Mouse (Mus musculus) thymus, postnatal 14 days (tissue): Measurements from ENCODE around the gene Mepce.
A peak's percentile ranks its signal among the peaks of the same experiment; 100 is the strongest.
"Not testable (repeated sequence)": the region's sequence is repeated elsewhere in the genome, so short reads cannot be mapped to it uniquely, and the experiment has no call there.

Source experiments
- DNase-seq: peaks from one replicate; pipeline ENCODE4 v3.0.0; 2021

The Mepce gene

GRCm38 (mm10) chr5:137756882-137757661, 30.4 kb downstream of the Mepce start:
- DNase-seq, result peak; percentile 88

- no peak for DNase-seq
Measured at GRCm38 (mm10) chr5:137756106-137756505, 31.3 kb downstream of the Mepce start.

DNA sequence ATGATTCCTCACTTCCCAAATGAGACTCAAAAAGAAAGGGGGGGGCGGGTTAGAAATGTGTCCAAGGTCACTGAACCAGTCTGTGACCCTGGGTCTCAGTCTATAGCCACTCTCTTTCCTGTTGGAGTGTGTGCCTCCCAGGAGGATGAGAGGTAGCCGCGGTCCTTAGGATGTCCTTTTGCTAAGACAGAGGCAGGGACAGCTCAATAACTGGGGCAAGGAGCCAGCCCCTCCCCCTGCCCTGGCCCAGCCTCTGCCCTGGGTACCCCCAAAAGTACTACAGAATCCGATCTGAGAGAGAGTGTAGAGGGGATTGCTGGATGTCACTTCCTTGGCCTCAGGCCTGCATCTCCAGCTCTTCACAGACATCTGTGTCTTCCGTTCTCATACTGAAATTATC, 32.0 kb downstream of the Mepce start:
- DNase-seq, result no peak

DNA sequence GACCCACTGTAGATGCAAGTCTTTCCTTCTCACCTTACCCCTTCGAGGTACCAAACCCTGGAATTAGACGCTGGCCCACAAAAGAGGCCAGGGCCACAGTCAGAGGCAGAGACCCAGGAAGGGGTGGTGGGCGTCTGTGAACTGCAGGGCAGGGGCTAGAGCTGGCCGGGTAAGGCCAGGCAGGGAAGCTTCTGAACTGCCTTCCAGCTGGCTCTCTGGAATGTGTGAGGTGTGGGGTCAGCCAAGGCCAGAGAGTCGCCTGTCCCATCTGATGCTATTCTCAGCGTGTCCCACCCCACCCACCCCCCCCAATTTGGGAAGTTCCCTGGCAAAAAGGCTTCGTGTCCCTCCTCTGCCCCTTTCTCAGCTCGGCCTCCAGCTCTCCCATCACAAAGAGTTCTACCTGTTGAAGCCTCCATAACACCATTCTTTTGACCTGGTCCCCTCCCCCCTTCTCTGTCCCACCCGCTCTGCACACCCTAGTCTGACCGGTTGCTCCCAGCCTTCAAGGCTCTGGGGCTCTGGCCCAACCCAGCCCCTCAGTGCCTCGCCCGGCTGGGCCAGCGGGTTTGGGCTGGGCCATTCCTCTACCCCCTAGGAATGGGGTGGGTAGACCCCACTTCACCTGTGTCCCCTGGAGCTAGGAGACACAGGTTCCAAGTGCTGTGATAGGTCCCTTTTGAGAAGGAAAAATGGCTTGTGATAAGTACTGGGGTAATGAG, 34.2 kb downstream of the Mepce start:
- no peak for DNase-seq

DNA sequence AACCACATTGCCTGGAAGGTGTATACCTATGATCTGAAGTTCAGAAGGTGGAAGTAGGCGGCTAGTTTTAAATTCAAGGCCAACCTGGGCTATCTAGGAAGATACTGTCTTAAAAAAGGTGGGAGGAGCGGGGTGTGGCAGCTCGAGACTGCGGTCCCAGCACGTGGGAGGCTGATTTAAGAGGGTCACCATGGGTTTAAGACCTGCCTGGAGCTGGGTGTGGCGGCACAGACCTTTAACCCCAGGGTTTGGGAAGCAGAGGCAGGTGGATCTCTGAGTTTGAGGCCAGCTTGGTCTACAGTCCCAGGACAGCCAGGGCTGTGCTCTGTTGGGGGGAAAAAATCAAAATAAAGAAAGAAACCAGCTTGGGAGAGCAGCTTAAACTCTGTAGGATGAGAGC, 35.5 kb downstream of the Mepce start:
- DNase-seq, result no peak

DNA sequence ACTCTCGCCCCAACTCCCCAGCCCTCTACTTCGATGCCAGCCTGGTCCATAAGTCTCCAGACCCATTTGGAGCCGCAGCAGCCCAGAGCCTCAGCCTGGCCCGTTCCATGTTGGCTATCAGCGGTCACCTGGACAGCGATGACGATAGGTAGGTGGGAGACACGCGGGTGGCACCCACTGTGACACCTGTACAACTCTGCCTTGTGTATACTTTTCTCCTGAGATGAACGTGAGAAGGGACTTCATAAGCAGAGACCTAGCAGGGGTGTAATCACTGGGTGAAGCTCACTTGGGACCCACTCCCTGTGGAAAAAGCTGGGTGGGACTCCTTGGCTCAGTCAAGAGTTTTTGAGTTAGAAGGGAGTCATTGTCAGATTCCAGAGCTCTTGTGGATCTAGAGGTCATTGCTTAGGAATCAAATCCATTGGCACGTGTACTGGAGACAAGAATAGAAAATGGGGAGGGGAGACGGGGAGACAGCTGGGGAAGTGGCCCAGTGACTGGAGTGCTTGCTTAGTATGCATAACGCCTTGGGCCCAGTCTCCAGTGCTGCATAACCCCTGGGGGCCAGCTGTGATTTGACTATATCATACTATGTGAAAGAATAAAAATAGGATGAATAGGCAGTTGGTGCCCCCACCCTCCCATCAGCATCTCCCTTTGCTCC, 36.1 kb downstream of the Mepce start:
- DNase-seq, result no peak

DNA sequence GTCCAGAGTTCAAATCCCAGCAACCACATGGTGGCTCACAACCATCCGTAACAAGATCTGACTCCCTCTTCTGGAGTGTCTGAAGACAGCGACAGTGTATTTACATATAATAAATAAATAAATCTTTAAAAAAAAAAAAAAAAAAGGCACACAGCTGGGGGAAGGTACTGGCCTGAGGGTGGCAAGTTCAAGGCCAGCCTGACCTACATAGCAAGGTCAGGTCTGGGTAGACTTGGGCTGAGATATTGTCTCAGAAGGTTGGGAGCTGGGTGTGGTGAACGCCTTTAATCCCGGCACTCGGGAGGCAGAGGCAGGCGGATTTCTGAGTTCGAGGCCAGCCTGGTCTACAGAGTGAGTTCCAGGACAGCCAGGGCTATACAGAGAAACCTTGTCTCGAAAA, 37.2 kb downstream of the Mepce start:
- DNase-seq, result not testable (repeated sequence)

DNA sequence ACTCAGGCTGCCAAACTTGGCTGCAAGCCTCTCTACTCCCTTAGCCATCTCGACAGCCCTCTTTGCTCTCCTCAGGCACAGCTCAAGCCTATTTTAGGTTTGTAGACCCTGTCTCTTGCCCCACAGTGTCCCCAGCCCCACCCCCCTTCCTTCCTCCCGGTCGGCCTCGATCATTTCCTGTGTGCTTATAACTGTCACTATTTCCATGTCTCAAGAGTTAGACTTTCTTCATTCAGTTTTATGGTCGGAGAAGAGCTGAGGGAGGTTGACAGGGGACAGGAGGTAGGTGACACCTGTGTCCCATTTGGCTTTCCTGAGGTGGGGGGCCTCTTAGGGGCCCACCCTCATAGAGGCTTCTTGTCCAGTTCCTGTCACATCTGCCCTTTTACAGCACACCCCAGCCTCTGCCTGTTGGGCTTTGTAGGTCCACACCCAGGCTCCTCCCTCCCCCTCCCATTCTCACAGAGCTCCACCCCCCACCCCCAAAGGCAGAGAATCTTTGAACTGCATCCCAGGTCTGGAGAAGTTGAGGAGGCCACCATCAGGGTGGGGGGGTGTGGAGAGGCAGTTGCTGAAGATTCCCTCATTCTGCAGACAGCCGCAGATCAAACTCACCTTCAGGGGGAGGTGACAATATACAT, 38.1 kb downstream of the Mepce start:
- DNase-seq, result peak; percentile 81

- peak; percentile 58 for DNase-seq
Measured at GRCm38 (mm10) chr5:137748130-137748770, 39.2 kb downstream of the Mepce start.

GRCm38 (mm10) chr5:137747326-137747961, 40.0 kb downstream of the Mepce start:
- peak; percentile 88 for DNase-seq

DNA sequence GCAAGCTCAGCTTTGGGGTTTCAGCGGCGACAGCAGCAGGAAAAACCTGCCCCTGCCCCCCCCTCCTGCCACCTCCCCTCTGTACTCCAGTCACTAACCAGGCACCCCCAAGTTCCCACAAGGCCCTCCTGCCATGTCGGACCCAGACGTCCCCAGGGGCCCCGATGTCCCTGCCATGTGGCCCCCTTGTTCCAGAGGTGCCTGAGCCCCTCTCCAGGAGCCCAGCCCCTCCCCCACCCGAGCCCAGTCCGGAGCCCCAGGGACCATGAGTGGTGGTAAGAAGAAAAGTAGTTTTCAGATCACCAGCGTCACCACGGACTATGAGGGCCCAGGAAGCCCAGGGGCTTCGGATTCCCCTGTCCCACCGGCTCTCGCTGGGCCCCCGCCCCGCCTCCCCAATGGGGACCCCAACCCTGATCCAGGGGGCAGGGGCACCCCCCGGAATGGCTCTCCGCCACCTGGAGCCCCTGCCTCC, 40.6 kb downstream of the Mepce start:
- DNase-seq, result peak; percentile 71

DNA sequence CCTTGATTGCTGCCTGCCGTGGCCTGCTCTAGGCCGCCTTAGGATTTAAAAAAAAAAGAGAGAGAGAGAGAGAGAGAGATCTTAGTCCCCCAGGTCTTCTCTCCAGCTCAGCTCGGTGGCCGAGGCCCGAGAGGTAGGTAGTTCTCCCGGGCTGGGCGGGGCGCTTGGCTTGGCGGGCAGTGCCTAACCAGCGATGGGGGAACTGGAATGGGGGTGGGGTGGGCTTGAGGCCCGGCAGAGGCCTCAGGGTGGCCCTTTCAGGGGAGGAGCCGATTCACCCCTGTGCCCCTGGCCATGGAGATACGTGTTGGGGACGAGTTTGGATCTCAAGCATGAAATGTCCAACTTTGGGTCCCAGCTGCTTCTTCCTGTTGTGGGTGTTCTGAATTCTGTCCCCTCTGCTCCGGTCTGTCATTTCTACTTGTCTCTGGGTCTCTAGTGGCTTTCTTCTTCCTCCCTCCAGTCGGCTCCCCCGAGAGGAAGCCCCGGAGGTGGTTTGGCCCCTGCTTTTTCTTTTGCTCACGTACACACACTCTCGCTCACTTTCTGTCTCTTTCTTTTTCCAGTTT, 41.1 kb downstream of the Mepce start:
- peak; percentile 75 for DNase-seq

DNA sequence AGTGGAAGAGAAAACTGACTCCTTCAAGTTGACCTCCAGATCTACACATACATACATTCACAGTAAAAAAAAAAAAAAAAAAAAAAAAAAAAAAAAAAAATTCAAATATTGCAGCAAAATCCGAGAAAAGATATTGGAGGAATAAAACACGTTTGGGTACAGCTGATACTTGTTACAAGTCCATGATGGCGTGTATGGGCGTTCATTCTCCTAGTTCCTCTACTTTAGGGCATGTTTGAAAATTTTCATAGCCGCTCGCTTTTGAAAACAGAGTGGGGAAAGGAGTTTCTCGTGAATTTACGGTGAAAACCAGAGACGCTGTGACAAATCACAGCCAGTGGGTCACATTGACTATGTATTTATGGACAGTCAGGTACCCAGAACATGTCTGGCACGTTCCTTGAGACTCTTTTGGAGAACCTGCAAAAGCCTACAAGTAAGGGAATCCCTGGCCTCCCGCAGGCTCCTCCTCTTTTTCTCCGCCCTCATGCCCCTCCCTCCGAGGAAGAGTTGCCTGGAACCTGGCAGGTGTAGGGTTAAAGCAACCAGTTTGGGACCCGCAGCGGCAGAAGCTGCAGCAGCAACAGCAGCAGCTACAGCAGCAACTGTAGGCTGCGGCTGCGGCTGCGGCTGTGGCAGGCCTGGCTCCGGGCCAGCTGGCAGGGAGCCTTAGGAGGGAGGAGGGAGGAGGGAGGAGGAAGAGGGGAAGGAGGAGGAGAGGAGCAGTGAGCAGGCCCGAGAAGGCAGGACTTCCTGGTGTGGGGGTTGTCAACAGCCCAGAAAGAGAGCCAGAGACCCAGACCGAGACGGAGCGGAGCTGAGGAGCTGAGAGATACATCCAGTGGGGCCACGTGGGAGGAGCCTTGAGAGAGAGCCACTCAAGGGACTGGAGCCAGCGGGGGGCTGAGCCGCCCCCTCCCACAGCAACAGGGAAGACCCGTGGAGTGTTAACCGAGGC, 42.0 kb downstream of the Mepce start, which contains the start of gene Tsc22d4:
Gene Tsc22d4, plus strand, starts transcription at position 517 of the 958 bp plus-strand sequence.
- peak; percentile 94 for DNase-seq

- no peak for DNase-seq
Measured at GRCm38 (mm10) chr5:137744197-137744596, 43.3 kb downstream of the Mepce start.

DNA sequence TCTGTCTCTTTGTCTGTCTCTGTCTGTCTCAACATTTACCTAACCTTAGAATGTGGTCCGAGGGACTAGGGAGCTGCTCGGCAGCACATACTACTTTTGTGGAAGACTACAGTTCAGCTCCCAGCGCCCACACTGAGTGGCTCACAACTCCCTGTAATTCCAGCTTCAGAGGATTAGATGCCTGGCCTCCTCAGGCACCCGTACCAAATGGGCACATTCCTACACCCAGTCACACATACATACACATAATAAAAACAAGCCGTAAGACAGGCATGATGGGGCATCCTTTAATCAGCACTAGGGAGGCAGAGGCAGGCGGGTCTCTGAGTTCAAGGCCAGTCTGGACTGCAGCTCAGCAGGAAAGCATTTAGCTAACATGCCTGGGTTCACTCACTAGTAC, 44.6 kb downstream of the Mepce start:
- DNase-seq, result no peak

- no peak for DNase-seq
Measured at GRCm38 (mm10) chr5:137742048-137742447, 45.4 kb downstream of the Mepce start.

- DNase-seq, result peak; percentile 95
Measured at GRCm38 (mm10) chr5:137741023-137741931, 46.2 kb downstream of the Mepce start, which contains the start of gene Nyap1. Gene Nyap1, minus strand, starts transcription at chr5:137741607.

GRCm38 (mm10) chr5:137740506-137740905, 46.9 kb downstream of the Mepce start:
- peak; percentile 40 for DNase-seq

GRCm38 (mm10) chr5:137739471-137739870, 48.0 kb downstream of the Mepce start:
- peak; percentile 60 for DNase-seq
